Mouse (Mus musculus): ENCODE data around the gene 6430628N08Rik.

- TF ChIP-seq CTCF (IDR thresholded peaks at IDR 0.05; ENCODE audit: low read depth, low read length) (no peak), POLR2A (IDR thresholded peaks at IDR 0.05; ENCODE audit: borderline replicate concordance, low read depth, low read length) (no peak)
These were observed 20.8 kb upstream of the 6430628N08Rik start for GRCm38 (mm10) chr4:115869512-115870210.

Measured in bone marrow macrophage, adult 2 months (primary cell).